Comparison of ENCODE assay signal across 26 mouse cellular contexts in genomic region chr10:7325074-7325473, GRCm38 (mm10).
"Had no signal": no experiment of that assay in that cellular context is flagged by ENCODE, and none has a peak within 500 bp of the region (broad histone marks: within the 10 kb centered on the region; RNA-seq: fewer than 3 reads in every experiment).

No protein-coding gene starts in this region.

- H3K27me3 ChIP-seq: heart, embryonic 13.5 days; heart, embryonic 15.5 days; hindbrain, embryonic 12.5 days; intestine, embryonic 15.5 days; limb, embryonic 12.5 days had no signal

- H3K4me1 ChIP-seq: heart, embryonic 13.5 days; heart, embryonic 15.5 days; hindbrain, embryonic 10.5 days; hindbrain, embryonic 12.5 days; intestine, embryonic 15.5 days; limb, embryonic 10.5 days; limb, embryonic 12.5 days had no signal

- H3K4me3 ChIP-seq: gastrocnemius, adult 2 months; heart, adult 2 months; heart, embryonic 13.5 days; heart, embryonic 15.5 days; hindbrain, embryonic 10.5 days; hindbrain, embryonic 12.5 days; intestine, embryonic 15.5 days; layer of hippocampus, adult 2 months; left cerebral cortex, adult 2 months; limb, embryonic 10.5 days; limb, embryonic 12.5 days had no signal

- H3K9me3 ChIP-seq: heart, embryonic 13.5 days; heart, embryonic 15.5 days; hindbrain, embryonic 10.5 days; hindbrain, embryonic 12.5 days; intestine, embryonic 15.5 days; limb, embryonic 10.5 days; limb, embryonic 12.5 days had no signal

- ATAC-seq: hindbrain, embryonic 16.5 days; inflammation-experienced regulatory T-cells, adult 6 months; intestine, embryonic 15.5 days; intestine, postnatal 0 days had no signal

- H3K9ac ChIP-seq: heart, embryonic 13.5 days; heart, embryonic 15.5 days; hindbrain, embryonic 12.5 days; hindbrain, embryonic 14.5 days; intestine, embryonic 15.5 days; limb, embryonic 12.5 days; liver, embryonic 14.5 days had no signal

- DNase-seq: gastrocnemius, adult 2 months; gastrocnemius, postnatal 14 days; gastrocnemius, postnatal 36 days; heart, adult 11 months; heart, adult 2 months; heart, postnatal 14 days; heart, postnatal 36 days; kidney, adult 18-20 months; kidney, adult 9 months; liver had no signal

- H3K36me3 ChIP-seq: heart, embryonic 13.5 days; heart, embryonic 15.5 days; hindbrain, embryonic 10.5 days; hindbrain, embryonic 12.5 days; intestine, embryonic 15.5 days; limb, embryonic 10.5 days; limb, embryonic 12.5 days had no signal

- H3K27ac ChIP-seq: gastrocnemius, adult 2 months; heart, adult 2 months; heart, embryonic 13.5 days; heart, embryonic 15.5 days; hindbrain, embryonic 10.5 days; hindbrain, embryonic 12.5 days; hindbrain, embryonic 14.5 days; intestine, embryonic 15.5 days; layer of hippocampus, adult 2 months; left cerebral cortex, adult 2 months; limb, embryonic 10.5 days; limb, embryonic 12.5 days; liver, embryonic 14.5 days had no signal

- H3K4me2 ChIP-seq: heart, embryonic 11.5 days; heart, embryonic 13.5 days; heart, embryonic 15.5 days; hindbrain, embryonic 12.5 days; hindbrain, embryonic 14.5 days; intestine, embryonic 15.5 days; limb, embryonic 12.5 days; liver, embryonic 11.5 days had no signal
